Mouse (Mus musculus): ENCODE results near the gene Vapb. TPM values are rescaled to one million over a fixed set of nuclear protein-coding genes. Genes with fewer than 3 reads are reported as not detected.

The Vapb gene
- total RNA-seq, 1 experiment from 2014 or later: 74.6 TPM

DNA sequence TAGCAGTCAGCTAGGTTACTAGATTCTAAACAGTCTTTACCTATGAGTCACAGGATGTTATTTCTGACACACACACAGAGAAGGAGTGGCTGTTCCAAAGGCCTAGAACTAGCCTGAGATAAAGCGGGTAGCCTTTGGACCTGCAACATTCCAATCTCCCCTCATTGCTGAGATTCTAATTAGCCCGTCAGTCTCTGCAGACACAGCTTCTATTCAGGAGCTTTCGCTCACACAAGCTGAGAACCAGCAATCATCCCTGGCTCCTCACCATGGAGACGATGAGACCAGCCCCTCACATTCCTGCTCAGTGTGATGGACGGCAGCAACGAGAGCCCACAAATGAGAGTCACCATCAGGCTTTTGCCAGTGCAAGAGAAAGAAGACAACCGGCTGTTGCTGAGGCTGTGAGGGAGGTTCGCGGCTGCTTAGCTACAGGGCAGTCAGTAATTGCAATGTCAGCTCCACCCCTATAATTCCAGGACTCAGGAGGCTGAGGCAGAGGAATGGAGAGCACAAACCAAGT, 6.8 kb upstream of the Vapb start:
- ATAC-seq (replicated peaks; ENCODE audit: low read depth, poor library complexity, severe bottlenecking): no peak

DNA sequence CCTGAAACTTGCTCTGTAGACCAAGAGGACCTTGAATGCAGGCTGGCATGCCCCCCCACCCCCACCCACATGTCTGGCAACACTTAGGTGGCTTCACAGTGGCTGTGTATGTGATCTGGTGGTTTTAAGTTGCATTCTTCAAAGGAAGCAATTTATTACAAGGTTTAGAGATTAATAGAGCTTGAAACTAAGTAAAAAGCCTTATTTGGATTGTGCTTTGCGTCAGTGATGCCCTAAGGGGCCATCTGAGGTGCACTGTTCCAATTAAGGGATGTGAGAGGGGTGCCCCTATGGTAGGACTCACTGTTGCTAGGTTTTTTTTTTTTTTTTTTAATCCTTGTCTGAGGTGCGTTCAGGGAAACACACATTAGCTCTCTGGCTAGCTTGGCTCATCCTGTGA, 2.9 kb upstream of the Vapb start:
- no peak for ATAC-seq (replicated peaks; ENCODE audit: low read depth, poor library complexity, severe bottlenecking)

DNA sequence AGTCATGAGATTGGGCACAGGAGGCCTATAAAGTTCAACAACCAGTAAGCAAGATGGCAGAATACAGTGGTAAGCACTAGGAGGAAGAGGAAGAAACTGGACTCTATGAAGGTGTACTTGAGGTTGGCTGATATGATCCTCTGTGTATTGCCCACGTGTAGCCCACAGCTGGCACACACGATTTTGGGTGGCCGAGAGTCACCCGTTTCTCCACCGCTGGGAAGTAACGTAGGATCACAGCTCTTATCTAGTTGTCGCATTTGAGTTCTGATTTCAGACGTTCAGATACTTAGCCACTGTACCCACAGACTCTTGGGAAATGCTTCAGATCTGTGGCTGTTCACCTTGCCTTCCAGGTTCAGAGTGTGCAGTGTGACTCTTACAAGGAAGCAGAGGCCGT, 921 bp downstream of the Vapb start:
- ATAC-seq (replicated peaks; ENCODE audit: low read depth, poor library complexity, severe bottlenecking): peak; percentile 24

DNA sequence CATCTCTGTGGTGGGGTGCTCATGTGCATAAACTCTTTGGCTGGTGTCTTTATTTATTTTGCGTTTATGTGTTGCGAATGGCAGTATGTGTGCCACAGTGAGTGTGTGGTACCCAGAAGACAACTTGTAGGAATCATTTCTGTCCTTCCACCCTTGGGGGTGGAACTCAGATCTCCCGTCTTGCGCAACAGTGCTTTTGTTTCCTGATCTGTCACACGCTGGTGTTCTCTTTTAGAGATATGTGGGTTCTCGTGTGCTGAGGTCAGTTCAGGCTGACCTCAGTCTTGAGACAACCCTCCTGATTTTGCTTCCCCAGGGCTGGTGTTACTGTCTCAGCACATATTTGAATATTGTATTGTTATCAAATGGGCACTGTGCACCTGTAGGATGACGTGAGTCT, 1.8 kb downstream of the Vapb start:
- ATAC-seq (replicated peaks; ENCODE audit: low read depth, poor library complexity, severe bottlenecking): peak; percentile 57

DNA sequence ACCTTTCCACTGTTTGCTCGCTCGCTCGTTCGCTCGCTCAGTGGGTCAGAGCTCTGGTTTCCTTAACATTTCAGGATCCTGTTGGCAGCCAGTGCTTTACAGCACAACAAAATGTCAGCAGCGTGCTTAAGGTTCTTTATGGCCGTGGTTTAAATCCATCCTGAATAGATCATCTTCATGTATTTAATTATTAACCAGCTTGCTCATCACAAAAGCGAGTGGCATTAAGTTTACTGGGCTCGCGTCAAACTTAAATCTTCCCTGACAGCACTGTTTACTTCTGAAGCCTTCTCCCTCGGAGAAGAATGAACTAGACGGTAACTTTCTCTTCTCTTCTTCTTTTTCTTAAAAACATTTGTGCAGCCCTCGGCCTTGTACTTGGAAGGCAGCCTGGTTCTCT, 4.8 kb downstream of the Vapb start:
- no peak for ATAC-seq (replicated peaks; ENCODE audit: low read depth, poor library complexity, severe bottlenecking)

DNA sequence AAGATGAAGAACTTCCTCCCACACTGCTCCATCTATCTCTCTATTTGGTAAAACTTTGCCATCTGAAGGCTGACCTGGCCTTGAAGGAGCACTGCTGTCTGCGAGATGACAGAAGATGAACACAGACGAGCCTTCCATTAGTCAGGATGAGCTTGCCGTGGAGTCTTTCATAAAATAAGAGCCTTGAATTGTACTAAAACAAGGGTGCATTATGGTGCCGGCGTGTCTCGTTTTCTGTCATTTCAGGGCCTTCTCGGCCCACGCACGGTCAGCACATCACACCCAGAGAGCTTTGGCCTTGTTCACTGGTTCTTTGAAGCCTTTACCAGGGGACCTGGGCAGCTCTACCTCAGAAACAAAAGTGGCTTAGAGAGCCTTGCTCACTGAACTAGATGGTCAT, 5.4 kb downstream of the Vapb start:
- ATAC-seq (replicated peaks; ENCODE audit: low read depth, poor library complexity, severe bottlenecking): no peak

DNA sequence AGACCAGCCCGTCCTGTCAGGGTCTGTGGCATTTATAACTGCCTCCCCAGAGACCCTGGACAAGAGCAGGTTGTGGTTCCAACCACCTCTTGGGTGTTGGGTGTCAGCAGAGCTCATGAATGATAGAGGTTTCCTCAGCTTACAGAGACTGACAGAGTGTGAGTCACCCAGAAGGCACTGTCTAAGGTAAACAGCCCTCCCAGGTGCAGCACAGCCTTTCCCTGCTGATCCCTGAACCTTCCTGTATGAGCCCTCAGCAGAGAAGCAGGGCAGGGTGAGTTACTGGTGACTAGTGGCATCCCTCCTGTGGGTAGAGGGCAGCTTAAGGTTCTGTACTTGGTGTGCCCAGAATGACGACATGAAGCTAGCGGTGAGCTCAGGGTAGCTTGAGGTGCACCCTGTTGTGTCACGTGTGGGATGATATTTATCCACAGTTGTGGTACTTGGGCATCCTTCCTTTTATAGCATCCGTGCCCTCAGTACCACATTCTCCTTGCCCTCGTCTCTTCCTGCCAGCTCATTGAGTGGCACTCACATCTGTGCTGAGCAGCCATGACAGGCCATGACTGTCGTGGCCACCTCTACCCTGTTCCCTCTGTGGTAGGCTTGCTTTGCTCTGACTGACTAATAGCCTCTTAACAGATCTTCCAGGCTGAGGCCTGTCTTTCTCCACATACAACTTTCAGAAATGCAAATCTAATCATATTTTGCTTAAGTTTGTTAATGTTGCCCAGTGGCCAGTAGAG, 6.9 kb downstream of the Vapb start:
- ATAC-seq (replicated peaks; ENCODE audit: low read depth, poor library complexity, severe bottlenecking): peak; percentile 29; the same call in 1 of the 2 replicates

DNA sequence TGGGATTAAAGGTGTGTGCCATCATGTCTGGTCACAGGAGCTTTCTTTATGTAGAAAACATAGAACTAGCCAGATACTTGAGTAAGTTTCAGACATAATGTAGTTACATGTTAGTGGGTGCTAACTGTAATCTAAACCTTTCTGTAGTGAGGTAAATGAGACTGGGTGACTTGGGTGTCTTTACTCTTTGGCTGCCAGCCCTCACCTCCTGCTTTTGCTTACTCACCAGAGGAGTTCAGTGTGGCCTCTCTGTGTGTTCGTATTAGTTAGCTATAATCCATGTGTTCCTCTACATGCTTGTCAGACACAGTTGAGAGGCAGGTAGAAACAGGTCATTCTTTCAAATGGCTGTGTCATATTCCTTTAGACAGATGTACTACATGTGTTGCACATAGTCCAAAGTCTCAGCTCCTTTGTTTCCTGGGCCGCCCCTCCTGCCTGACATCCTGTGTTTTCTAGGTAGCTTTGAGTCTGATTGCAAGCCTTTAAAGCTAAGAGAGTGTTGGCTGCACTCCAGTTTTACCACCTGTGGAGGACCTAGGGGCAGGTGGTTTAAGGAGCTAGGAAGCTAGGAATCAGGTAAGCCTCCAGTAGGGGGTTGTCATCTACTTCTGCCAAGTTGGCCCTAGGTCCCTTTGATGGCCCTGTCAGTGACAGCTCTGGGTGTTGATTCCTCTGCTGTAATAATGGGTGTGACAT, 11.8 kb downstream of the Vapb start:
- ATAC-seq (replicated peaks; ENCODE audit: low read depth, poor library complexity, severe bottlenecking): no peak

DNA sequence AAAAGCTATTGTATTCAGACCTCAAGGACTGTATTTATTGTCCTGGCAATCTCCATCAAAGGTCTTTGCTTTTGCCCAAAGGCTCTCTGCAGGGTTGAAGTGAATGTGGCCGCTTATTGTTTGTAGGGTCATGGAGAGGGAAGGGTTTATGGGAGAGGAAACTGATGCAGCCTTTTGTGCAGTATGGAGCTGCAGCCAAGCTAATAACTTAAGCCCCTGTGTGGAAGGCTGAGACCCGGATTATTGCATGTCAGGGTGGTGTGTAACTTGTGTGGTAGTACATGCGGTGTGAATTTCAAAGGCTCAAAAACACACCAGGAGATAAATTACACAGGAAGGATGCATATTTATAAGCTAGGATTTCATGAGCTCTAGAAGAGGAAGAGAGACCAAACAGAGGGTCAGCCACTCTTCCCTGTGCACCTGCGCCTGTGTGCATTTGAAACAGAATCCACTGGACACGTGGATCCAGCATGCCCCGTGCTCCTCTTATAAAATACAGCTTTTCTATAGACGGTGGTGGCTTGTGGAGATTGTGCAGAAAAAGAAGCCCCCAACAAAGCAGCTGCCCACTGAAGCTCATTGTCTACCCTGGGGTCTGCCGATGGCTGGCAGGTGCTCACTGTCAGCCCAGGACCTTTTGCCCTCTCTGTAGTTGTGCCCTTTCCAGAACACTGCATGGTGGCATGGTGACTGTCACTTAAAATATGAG, 18.3 kb downstream of the Vapb start:
- no peak for ATAC-seq (replicated peaks; ENCODE audit: low read depth, poor library complexity, severe bottlenecking)

DNA sequence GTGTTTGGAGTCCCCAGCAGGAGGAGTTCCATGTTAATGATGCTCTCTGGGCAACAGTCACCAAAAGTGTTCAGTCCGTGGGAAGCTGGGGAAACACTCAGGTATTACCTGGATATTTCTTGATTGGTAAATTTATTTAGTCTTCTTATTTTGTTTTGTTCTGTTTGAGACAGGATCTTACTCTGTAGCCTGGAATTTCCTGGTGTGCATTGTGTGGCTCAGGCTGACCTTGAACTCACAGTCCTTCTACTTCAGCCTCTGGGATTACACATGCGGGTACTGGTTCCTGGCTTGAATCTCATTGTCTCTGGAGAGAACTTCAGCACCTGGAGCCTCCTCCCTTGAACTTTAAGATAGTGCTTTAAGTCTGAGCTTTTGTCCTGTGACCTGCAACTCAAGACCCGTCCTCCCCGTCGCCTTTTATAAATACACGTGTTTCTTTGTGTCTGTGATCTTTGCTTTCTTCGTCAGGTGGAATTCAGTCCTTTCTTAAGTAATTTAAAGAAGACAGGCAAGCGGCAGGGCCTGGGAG, 20.4 kb downstream of the Vapb start:
- no peak for ATAC-seq (replicated peaks; ENCODE audit: low read depth, poor library complexity, severe bottlenecking)

DNA sequence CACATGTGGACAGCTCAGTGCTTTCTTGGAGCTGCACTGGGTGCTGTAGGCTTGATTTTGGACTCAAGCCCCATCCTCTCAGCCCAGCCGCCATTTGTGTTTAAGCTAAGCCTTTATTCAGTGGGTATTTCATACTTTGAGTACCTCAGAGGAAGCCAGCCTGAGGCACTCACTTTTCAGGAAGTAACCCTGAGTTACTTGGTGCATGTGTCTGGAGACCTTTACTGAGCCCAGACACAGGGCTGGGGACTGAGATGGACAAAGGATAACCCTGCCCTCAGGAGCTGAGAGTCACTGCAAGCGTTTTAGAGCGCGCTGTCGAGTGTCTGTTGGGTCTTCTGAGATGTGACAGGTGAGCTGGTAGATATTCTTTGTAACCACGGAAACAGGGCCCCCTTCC, 23.3 kb downstream of the Vapb start:
- peak; percentile 43 for ATAC-seq (replicated peaks; ENCODE audit: low read depth, poor library complexity, severe bottlenecking)

DNA sequence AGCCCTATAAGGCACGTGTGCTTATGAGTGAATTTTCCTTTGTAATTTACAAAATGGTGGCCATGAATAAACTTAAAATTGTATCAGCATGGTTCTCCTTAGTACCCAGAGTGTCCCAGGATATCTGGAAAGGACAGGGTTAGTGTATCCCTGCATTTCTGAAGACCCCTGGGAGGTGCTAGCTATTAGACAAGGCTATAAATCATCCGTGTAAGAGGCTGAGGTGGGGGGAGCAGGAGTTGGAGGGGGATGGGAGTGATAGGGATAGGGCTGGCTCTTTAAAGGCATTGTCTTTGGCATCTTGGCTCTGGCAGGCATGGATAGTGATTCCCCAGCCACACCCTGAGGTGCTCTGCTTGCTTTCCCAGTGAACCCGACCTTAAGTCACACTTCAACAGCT, 27.3 kb downstream of the Vapb start:
- ATAC-seq (replicated peaks; ENCODE audit: low read depth, poor library complexity, severe bottlenecking): no peak

DNA sequence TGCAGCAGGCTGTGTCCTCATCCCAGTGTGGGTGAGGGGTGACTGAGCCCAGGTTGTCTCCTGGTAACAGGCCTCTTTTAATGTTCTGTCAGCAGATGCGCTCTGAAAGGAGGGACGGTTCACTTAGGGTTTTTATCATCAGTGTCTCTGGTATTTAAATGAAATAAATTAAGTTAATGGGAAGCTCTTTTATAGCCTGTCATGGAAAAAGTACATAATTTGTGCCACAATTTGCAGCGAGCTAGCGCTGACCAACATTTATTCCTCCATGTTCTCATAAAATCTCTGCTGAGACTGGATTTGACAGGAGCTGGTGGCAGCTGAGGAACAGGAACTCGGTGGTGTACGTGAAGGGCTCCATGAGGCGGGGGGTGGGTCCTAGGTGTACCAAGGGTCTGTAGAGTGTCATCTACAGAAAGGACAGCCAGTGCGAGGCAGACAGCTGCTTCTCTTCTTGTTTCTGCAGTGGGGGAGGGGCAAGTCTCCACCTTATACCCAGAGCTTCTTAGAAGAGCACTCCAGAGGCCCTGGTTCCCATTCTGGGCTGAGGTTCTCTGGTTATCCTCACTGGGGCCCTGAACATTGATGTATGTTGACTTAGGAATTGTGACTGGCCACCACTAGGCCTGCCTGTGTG, 30.8 kb downstream of the Vapb start:
- no peak for ATAC-seq (replicated peaks; ENCODE audit: low read depth, poor library complexity, severe bottlenecking)

DNA sequence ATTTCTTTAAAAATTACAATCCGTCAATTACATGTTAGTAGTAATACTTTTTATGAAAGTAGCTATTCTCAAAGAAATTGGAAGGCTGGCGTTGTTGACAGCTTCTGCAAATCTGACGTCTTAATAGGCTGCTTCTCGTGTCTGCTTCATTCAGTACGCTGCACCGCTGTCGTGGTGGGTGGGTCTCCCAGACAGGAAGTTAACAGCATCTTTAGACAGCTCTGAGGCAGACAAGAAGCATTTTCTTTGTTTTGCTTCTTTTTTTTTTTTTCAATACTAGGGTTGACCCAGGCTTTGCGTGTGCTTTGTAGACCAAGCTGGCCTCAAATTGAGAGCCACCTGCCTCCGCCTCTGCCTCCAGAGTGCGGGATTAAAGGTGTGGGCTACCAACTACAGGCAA, 31.9 kb downstream of the Vapb start:
- peak; percentile 68 for ATAC-seq (replicated peaks; ENCODE audit: low read depth, poor library complexity, severe bottlenecking)

DNA sequence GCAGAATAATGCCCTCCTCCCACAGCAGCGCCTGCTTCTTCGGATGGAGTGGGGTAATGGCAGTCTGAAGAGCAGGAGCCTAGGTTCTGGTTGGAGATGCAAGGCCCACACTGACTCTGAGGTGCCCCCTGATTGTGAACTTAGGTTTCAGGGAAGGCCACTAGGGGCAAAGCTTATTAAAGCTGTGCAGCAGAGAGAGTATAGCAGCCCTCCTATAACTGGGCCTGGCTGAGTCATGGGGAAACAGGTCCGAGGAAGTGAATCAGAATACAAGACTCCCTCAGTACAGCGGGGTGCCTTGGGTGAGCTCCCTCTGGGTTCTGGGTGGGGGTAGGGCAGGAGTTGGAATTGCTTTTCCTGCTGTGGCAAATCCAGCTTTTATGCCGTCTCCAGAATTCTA, 33.3 kb downstream of the Vapb start:
- peak; percentile 26; the same call in 1 of the 2 replicates for ATAC-seq (replicated peaks; ENCODE audit: low read depth, poor library complexity, severe bottlenecking)

DNA sequence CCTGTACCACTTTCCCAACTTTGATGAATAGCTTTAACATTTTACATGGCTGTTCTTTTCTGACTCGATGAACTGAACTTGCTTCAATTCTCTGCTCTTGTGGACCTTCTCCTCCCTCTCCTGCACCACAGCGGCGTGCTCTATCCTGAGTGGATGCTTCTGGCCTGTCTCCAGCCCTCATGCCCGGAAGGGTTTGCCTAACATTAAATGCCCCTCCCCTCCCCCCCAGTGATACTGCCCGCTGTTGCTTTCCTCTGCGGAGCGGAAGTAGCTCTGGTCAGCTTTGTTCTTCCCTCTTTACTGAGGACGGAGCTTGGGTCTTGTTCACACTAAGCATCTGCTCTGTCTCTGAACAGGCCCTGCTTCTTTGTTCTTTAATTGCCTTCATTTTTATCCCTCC, 34.4 kb downstream of the Vapb start:
- no peak for ATAC-seq (replicated peaks; ENCODE audit: low read depth, poor library complexity, severe bottlenecking)

DNA sequence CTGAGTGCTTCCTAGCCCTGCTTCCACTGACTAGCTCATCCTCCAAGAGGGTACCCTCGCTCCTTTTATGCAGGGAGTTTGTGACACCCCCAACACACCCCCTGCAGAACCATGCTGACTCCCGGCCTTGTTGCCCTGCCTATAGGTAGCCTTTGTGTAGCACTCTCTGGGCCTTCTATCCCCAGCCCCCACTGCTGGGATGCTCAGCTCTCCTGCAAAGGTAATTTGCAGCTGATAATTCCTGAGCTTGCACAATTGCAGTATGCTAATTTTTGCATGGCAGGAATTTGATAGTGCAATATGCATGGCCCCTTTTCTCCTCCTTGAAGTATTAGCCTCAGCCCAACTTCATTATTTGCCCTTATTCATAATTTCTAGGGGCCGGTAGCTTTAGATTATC, 38.2 kb downstream of the Vapb start:
- no peak for ATAC-seq (replicated peaks; ENCODE audit: low read depth, poor library complexity, severe bottlenecking)

DNA sequence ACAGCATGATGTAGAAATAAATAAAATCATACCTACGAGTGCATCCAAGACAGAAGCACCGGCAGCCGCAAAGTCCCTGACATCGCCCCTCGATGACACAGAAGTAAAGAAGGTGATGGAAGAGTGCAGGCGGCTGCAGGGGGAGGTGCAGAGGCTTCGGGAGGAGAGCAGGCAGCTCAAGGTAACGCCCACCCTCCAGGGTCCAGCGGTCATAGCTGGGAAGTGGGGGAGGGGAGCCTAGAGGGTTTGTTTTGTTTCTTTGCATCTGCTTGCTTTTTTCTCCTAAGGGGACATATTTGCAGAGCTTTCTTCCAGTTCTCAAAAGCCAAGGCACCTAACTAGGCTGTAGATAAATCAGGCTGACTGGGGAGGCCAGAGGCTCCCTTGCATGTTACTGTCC, 38.8 kb downstream of the Vapb start:
- ATAC-seq (replicated peaks; ENCODE audit: low read depth, poor library complexity, severe bottlenecking): no peak

DNA sequence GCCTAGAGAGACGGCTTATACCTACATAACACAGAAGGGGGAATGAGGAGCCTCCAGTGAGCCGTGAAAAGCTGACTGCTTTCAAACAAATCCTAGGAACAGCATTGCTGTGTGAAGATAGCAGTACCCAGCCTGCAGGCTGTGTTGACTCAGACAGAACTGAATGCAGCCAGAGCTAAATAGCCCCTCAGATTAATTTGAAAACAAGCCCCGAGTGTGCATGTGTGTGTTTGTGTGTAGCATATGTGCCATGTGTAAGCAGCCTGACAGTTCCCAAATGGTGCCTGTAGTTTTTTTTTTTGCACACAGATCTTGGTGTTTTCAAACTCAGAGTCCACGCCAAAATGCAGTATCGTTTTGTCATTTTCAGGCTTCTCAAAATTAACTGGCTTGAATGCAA, 43.6 kb downstream of the Vapb start:
- ATAC-seq (replicated peaks; ENCODE audit: low read depth, poor library complexity, severe bottlenecking): no peak

DNA sequence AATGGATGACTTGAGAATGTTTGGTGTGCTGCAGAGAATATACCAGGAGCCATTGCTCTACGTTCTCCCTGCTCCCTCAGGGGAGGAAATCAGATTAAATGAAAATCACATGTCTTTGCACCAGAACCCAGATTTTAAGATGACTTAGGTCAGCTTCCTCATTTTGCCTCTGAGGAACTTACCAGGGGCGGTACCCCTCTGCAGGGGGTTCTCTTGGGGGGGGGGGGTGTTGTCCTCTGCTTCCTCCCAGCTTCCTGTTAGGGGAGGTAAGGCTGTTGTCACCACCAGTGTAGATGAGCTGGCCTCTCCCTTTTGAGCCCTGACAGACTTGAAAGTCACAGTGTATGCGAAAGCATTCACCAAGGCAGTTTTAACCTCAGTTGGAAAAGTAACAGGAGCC, 47.1 kb downstream of the Vapb start:
- ATAC-seq (replicated peaks; ENCODE audit: low read depth, poor library complexity, severe bottlenecking): peak; percentile 89

Data from common myeloid progenitor, adult 5-6 weeks (primary cell).